Mouse (Mus musculus): ENCODE data around the gene Ptpn6. TPM values are rescaled to one million over a fixed set of nuclear protein-coding genes. Genes with fewer than 3 reads are reported as not detected.
A peak's percentile ranks its signal among the peaks of the same experiment; 100 is the strongest.

The Ptpn6 gene
- polyA plus RNA-seq, 1 experiment from 2014 or later: 5.6 TPM

GRCm38 (mm10) chr6:124717968-124718367 is 20.5 kb downstream of the Ptpn6 start:
- peaks cover 42% of the 10 kb centered on the region for H3K36me3 ChIP-seq (ENCODE audit: control insufficient read depth, insufficient read depth, low read length)
- DNase-seq (no peak), ATAC-seq (ENCODE audit: low FRiP score, low TSS enrichment) (no peak)
- H3K4me3 ChIP-seq (replicated peaks; ENCODE audit: low read depth, low read length): no peak overlapping the region
- H3K4me1 ChIP-seq (ENCODE audit: control insufficient read depth, insufficient read depth, low read length): peaks cover 8% of the 10 kb centered on the region
- no peaks in the 10 kb centered on the region for H3K9me3 ChIP-seq (ENCODE audit: control insufficient read depth, low read length)
- H3K4me2 ChIP-seq (ENCODE audit: low read length): no peak overlapping the region
- WGBS: 89% methylated on average over 13 of the region's 13 CpGs
- H3K27ac ChIP-seq (replicated peaks; ENCODE audit: low read depth, low read length): no peak overlapping the region
- no peak overlapping the region for H3K9ac ChIP-seq (replicated peaks; ENCODE audit: low read length)
- no peaks in the 10 kb centered on the region for H3K27me3 ChIP-seq (ENCODE audit: control insufficient read depth, insufficient read depth, low read length)

- Histone ChIP-seq H3K27ac (replicated peaks; ENCODE audit: low read depth, low read length) (no peak overlapping the region), H3K4me1 (ENCODE audit: control insufficient read depth, insufficient read depth, low read length) (peaks cover 10% of the 10 kb centered on the region), H3K27me3 (ENCODE audit: control insufficient read depth, insufficient read depth, low read length) (no peaks in the 10 kb centered on the region), H3K4me3 (replicated peaks; ENCODE audit: low read depth, low read length) (no peak overlapping the region), H3K9ac (replicated peaks; ENCODE audit: low read length) (no peak overlapping the region), H3K36me3 (ENCODE audit: control insufficient read depth, insufficient read depth, low read length) (peaks cover 42% of the 10 kb centered on the region), H3K4me2 (ENCODE audit: low read length) (no peak overlapping the region), H3K9me3 (ENCODE audit: control insufficient read depth, low read length) (no peaks in the 10 kb centered on the region)
- ATAC-seq (ENCODE audit: low FRiP score, low TSS enrichment) (no peak), DNase-seq (peak; percentile 81)
- 62% methylated on average over 20 of the region's 20 CpGs for WGBS
Observed at GRCm38 (mm10) chr6:124716864-124717490, 21.5 kb downstream of the Ptpn6 start.

GRCm38 (mm10) chr6:124712918-124713317 is 25.6 kb downstream of the Ptpn6 start:
- Histone ChIP-seq H3K27me3 (ENCODE audit: control insufficient read depth, insufficient read depth, low read length) (no peaks in the 10 kb centered on the region), H3K36me3 (ENCODE audit: control insufficient read depth, insufficient read depth, low read length) (peaks cover 49% of the 10 kb centered on the region), H3K4me1 (ENCODE audit: control insufficient read depth, insufficient read depth, low read length) (peaks cover 28% of the 10 kb centered on the region), H3K9me3 (ENCODE audit: control insufficient read depth, low read length) (no peaks in the 10 kb centered on the region), H3K4me2 (ENCODE audit: low read length) (peak overlapping the region; percentile 66), H3K27ac (replicated peaks; ENCODE audit: low read depth, low read length) (no peak overlapping the region), H3K9ac (replicated peaks; ENCODE audit: low read length) (peak overlapping the region; percentile 90), H3K4me3 (replicated peaks; ENCODE audit: low read depth, low read length) (peak overlapping the region; percentile 94)
- ATAC-seq (ENCODE audit: low FRiP score, low TSS enrichment) (no peak), DNase-seq (no peak)
- WGBS: 23% methylated on average over 11 of the region's 11 CpGs

GRCm38 (mm10) chr6:124711824-124712782 is 26.4 kb downstream of the Ptpn6 start, which contains the start of the genes Emg1 and Phb2:
Emg1 (minus strand) TSS chr6:124712178.
Phb2 (plus strand) TSS chr6:124712336.
- under 1% methylated on average over 74 of the region's 76 CpGs for WGBS
- Histone ChIP-seq H3K4me3 (replicated peaks; ENCODE audit: low read depth, low read length) (peak within 1 kb of the TSS; percentile 94), H3K4me2 (ENCODE audit: low read length) (peak within 1 kb of the TSS; percentile 66)

GRCm38 (mm10) chr6:124708289-124708889 is 30.1 kb downstream of the Ptpn6 start:
- WGBS: 96% methylated on average over 10 of the region's 10 CpGs

More at GRCm38 (mm10) chr6:124711824-124712782, 26.4 kb downstream of the Ptpn6 start, which contains the start of the genes Emg1 and Phb2:
- peak within 1 kb of the TSS; percentile 81 for H3K27ac ChIP-seq (replicated peaks; ENCODE audit: low read depth, low read length)
- peak within 1 kb of the TSS; percentile 90 for H3K9ac ChIP-seq (replicated peaks; ENCODE audit: low read length)
- no peaks in the 10 kb centered on the region for H3K9me3 ChIP-seq (ENCODE audit: control insufficient read depth, low read length)
- DNase-seq (peak; percentile 99), ATAC-seq (ENCODE audit: low FRiP score, low TSS enrichment) (peak; percentile 98)
- H3K4me1 ChIP-seq (ENCODE audit: control insufficient read depth, insufficient read depth, low read length): peaks cover 28% of the 10 kb centered on the region
- H3K27me3 ChIP-seq (ENCODE audit: control insufficient read depth, insufficient read depth, low read length): no peaks in the 10 kb centered on the region
- peaks cover 45% of the 10 kb centered on the region for H3K36me3 ChIP-seq (ENCODE audit: control insufficient read depth, insufficient read depth, low read length)

GRCm38 (mm10) chr6:124706061-124706627 is 32.4 kb downstream of the Ptpn6 start:
- no peaks in the 10 kb centered on the region for H3K27me3 ChIP-seq (ENCODE audit: control insufficient read depth, insufficient read depth, low read length)
- H3K27ac ChIP-seq (replicated peaks; ENCODE audit: low read depth, low read length): no peak overlapping the region
- H3K9ac ChIP-seq (replicated peaks; ENCODE audit: low read length): no peak overlapping the region
- H3K36me3 ChIP-seq (ENCODE audit: control insufficient read depth, insufficient read depth, low read length): peaks cover 63% of the 10 kb centered on the region
- H3K4me1 ChIP-seq (ENCODE audit: control insufficient read depth, insufficient read depth, low read length): peaks cover 15% of the 10 kb centered on the region
- H3K9me3 ChIP-seq (ENCODE audit: control insufficient read depth, low read length): no peaks in the 10 kb centered on the region
- no peak overlapping the region for H3K4me2 ChIP-seq (ENCODE audit: low read length)
- DNase-seq (no peak), ATAC-seq (ENCODE audit: low FRiP score, low TSS enrichment) (no peak)
- H3K4me3 ChIP-seq (replicated peaks; ENCODE audit: low read depth, low read length): no peak overlapping the region
- 91% methylated on average over 5 of the region's 5 CpGs for WGBS

More at GRCm38 (mm10) chr6:124708289-124708889, 30.1 kb downstream of the Ptpn6 start:
- Histone ChIP-seq H3K27ac (replicated peaks; ENCODE audit: low read depth, low read length) (no peak overlapping the region), H3K4me1 (ENCODE audit: control insufficient read depth, insufficient read depth, low read length) (peaks cover 24% of the 10 kb centered on the region), H3K27me3 (ENCODE audit: control insufficient read depth, insufficient read depth, low read length) (no peaks in the 10 kb centered on the region), H3K9ac (replicated peaks; ENCODE audit: low read length) (no peak overlapping the region), H3K36me3 (ENCODE audit: control insufficient read depth, insufficient read depth, low read length) (peaks cover 40% of the 10 kb centered on the region), H3K4me2 (ENCODE audit: low read length) (no peak overlapping the region), H3K9me3 (ENCODE audit: control insufficient read depth, low read length) (no peaks in the 10 kb centered on the region), H3K4me3 (replicated peaks; ENCODE audit: low read depth, low read length) (no peak overlapping the region)
- DNase-seq (no peak), ATAC-seq (ENCODE audit: low FRiP score, low TSS enrichment) (no peak)

- Histone ChIP-seq H3K4me1 (ENCODE audit: control insufficient read depth, insufficient read depth, low read length) (0 out of 2 replicates have a peak, but pooled peaks cover under 1% of the 10 kb centered on the region), H3K9ac (replicated peaks; ENCODE audit: low read length) (no peak overlapping the region), H3K4me3 (replicated peaks; ENCODE audit: low read depth, low read length) (no peak overlapping the region), H3K27ac (replicated peaks; ENCODE audit: low read depth, low read length) (no peak overlapping the region), H3K36me3 (ENCODE audit: control insufficient read depth, insufficient read depth, low read length) (peaks cover 76% of the 10 kb centered on the region), H3K4me2 (ENCODE audit: low read length) (no peak overlapping the region), H3K9me3 (ENCODE audit: control insufficient read depth, low read length) (no peaks in the 10 kb centered on the region), H3K27me3 (ENCODE audit: control insufficient read depth, insufficient read depth, low read length) (no peaks in the 10 kb centered on the region)
- no peak for DNase-seq
- 97% methylated on average over 2 of the region's 2 CpGs for WGBS
- ATAC-seq (ENCODE audit: low FRiP score, low TSS enrichment): no peak
Observed at GRCm38 (mm10) chr6:124704417-124704816, 34.1 kb downstream of the Ptpn6 start.

- H3K4me3 ChIP-seq (replicated peaks; ENCODE audit: low read depth, low read length): no peak overlapping the region
- peaks cover 76% of the 10 kb centered on the region for H3K36me3 ChIP-seq (ENCODE audit: control insufficient read depth, insufficient read depth, low read length)
- H3K4me1 ChIP-seq (ENCODE audit: control insufficient read depth, insufficient read depth, low read length): no peaks in the 10 kb centered on the region
- no peak overlapping the region for H3K9ac ChIP-seq (replicated peaks; ENCODE audit: low read length)
- H3K27me3 ChIP-seq (ENCODE audit: control insufficient read depth, insufficient read depth, low read length): no peaks in the 10 kb centered on the region
- H3K9me3 ChIP-seq (ENCODE audit: control insufficient read depth, low read length): no peaks in the 10 kb centered on the region
- DNase-seq (no peak), ATAC-seq (ENCODE audit: low FRiP score, low TSS enrichment) (no peak)
- 85% methylated on average over 7 of the region's 7 CpGs for WGBS
- no peak overlapping the region for H3K27ac ChIP-seq (replicated peaks; ENCODE audit: low read depth, low read length)
- no peak overlapping the region for H3K4me2 ChIP-seq (ENCODE audit: low read length)
Observed at GRCm38 (mm10) chr6:124703789-124704188, 34.7 kb downstream of the Ptpn6 start.

Measured in midbrain, embryonic 14.5 days (tissue).